Mouse (Mus musculus): ENCODE measurements at regions not wholly inside any gene's neighbourhood (a gene's known extent, or its start where the extent isn't known, plus 50 kb on each side); places are given as distances from the start of the nearest gene placed in this dataset.
A peak's percentile ranks its signal among the peaks of the same experiment; 100 is the strongest.

DNA sequence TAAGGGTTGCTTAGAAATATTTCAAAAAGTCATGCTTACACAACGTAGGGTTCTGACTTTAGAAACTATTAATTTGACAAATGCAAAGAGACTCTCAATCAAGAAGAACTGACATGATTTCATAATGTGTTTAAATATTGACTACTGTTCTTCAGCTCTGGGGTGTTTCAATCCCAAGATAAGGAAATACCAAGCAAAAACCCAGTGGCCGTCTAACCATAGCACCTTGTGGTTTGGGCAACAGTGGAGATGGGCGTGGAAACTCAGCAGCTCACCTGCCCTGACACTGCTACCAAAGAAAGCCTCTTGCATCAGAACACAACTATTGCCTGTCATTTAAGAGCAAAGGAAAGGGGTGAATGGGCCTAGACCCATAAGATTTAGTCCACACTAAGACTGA is 119.9 kb downstream of the Foxa2 start:
- DNase-seq = no peak

DNA sequence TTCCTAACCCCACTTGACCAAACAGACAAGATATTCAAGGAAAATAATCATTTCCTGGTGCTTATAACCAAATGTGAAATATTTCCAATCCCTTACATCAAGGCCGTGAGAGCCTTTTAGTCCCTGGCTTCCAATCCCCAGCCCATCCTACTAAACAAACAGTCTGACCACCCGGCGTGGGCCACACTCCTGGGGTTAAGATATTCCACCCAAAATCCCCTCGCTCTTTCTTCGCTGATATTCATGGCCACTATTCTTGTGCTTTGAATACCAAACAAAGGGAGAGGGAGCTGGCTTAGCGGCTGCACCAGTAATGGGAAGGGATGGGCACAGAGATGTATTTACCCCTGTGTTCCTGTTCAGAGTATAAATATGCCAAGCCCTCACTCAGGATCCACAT is 139.4 kb downstream of the Foxa2 start:
- peak; percentile 20 for DNase-seq

DNA sequence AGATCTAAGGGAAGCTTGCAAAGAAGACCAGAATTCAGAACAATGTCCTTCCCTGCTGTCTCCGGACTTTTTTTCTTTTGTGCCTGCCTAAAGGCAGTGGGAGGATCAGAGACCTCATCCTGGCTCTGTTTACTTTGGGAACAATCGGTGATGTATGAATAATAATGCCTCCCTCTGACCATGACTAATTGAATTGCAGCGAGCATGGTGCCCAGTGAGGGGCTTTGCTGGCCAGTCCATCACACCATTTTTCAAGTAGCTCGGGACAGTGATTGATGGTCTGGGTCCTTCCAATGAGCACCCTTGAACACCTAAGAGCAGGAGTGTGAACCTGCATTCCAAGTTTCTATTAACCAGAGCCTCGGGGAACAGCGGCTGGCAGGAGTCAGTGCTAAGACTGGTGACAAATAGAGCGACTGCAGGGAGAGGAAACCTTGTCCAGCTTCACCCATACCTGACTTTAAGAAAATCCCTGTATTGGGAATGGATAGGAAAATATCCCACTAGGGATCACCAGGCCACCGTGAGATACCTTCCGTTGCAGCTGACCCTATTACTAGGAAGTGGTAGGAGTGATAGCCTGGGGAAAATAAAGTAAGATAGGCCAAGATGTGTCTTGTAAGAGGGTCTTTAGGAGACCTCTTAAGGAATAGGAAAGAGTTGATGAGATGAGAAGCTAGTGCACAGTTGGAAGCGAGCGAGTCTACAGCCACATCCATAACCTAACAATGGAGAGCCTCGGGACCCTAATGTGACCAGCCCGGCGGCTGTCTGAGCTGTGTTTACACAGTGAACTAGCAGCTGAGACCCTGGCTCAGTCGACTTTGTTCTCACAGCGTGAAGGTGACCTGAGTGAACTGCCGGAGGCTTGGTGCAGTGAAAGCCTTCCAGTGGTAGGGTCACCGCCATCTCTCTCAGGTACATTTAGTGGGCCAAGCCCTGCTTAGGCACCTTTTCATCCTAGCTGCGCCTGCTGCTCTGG is 140.7 kb downstream of the Foxa2 start:
- DNase-seq = peak; percentile 56

DNA sequence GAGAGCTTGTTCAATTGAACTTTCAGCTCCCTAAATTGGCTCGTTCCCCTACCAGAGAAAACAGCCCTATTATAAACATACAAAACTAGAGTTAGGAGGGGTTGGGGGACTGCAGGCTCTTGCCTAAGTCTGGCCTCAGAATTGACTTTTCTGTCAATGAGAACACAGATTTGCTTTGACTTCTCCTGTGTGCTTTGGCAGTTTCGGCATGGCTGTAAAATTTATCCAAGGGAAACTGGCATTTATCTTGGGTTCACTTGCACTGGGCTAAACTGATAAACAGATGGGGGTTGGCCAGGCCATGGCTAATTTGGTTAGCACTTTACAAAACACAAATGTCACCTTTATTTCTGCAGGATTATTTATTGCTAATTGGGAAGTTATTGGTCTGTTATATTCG is 141.7 kb downstream of the Foxa2 start:
- peak; percentile 9 for DNase-seq

DNA sequence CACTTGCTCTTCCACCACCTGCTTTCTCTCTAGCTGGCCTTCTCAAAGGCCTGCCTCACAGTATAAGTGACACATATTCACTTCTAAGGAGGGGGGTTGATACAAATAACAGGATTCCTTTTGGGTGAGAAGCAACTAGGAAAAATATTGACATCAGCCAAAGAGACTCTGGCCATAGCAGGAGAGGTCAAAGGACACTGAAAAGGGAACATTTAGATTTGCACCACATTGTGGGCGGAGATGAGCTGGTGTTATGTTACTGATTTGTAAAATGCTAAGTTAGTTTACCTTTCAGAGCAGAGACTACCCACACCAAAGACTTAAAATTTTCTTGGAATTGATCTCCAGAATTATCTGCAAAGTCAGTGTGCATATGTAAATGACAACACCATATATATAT is 147.5 kb downstream of the Foxa2 start:
- DNase-seq = no peak

DNA sequence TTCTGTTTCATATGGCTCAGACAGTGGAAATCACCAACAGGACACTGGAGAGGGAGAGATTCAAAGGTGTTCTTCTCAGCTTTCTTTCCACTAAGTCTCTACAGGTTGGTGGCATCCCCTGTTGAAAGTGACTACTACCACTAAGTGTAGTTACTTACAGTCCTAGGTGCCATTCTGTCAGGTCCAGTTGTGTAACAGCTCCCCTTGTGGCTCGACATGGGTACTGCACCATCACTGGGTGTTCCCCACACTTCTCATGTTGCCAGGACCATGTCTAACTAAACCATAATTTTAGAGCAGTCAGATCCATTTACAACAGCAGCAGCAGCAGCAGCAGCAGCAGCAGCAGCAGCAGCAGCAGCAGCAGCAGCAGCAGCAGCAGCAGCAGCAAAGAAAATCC is 151.1 kb downstream of the Foxa2 start:
- DNase-seq = peak; percentile 62

DNA sequence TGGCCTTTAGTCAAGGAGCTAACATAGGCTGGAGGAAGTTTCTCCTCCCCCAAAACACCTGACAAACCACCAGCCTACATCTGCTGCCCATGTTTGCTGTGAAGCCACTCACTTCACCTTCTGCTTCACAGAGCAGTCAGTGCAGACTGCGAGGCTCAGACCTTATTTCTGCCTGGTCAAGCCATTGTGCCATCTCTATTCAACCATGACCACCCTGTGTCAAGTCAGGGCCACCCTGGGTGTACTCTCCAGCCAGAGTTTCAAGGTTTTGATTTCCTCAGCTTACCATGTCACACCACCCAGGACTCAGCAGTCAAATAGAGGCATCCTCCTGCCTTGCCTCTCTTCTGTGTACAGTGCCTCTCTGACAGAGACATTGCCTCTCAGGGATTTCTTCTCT is 152.6 kb downstream of the Foxa2 start:
- DNase-seq = no peak

DNA sequence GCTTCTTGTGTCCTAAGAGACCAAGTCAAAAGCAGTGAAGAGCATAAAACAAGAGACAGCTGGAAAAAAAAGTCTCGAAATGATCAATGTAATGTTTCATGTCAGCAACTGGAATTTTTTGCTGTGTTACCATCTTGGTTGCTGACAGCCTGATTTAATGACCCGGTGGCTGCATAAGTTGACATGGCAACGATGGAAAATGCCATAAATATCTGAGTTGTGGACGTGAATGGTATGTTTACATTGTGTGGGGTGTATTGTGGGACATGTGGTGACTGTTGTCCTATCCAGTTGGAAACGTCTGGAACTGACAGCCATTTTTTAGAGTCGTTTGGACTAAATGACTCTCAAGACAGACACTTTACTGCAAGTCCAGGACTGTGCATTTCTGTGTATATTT is 160.6 kb downstream of the Foxa2 start:
- DNase-seq = peak; percentile 14

DNA sequence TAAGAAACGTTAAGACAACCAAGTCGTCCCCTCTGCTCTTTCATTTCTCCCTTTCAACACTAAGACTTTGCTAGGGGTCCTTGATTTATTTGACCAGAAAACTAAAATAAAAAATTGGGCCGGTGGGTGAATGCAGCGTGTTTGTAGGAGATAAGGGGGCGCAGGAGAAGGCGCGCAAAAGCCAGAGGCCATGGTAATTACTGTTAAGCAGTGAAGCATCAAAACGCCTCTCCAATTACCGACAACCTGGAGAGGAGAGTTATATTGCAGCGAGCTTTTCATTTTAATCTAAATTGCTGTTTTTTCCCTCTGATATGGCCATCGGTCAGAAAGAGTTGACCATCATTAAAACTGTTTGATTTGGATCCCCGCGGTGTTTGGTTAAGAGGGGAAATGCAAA is 168.9 kb downstream of the Foxa2 start:
- peak; percentile 10 for DNase-seq

DNA sequence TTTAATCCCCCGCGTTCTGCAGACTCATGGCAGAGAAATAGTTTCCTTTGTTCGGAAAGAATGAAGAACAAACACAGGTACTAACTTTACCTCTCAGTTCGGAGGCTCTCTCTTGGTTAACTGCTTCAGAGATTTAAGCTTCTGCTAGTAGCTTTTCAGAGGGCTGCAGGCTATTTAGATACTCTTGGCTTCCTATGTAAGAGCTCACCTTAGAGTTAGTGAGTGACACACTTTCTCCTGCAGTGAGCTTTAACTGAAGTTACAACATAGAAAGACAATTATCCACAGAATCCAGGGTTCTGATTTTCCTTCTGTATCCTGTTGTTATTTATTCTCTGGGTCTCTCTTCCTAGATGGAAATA is 169.2 kb downstream of the Foxa2 start:
- DNase-seq = no peak

DNA sequence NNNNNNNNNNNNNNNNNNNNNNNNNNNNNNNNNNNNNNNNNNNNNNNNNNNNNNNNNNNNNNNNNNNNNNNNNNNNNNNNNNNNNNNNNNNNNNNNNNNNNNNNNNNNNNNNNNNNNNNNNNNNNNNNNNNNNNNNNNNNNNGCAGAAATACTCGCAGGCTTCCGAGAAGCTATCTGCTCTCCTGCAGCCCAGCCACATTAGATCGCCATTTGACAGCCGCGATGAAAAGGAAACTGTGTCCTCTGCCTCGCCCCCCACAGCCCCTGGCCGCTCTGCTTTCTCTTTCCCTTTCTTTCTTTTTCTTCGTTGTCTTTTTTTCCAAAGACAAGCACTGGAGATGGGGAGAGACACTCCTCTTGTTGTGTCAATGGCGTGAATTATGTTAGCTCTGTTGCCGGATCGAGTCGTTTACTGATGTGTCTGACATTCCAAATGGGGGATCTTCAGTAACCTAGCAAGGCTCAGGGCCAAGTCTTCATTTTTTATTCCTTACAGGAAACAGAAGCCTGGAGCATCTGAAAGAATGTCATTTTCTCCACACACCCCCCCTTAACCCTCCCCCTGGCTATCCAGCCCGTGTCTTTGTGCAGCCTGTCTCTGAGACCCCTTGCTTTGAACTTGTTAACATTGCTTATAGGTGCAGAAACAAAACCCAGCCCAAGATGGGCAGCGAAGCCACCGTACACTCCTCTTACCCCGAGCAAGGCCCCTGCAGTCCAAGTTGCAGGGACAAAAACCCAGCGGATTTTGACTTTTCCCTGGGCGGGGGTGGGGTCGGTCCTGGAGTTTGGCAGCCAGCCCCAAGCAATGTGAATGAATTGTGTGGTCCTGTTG is 169.8 kb downstream of the Foxa2 start:
- peak; percentile 54 for DNase-seq

DNA sequence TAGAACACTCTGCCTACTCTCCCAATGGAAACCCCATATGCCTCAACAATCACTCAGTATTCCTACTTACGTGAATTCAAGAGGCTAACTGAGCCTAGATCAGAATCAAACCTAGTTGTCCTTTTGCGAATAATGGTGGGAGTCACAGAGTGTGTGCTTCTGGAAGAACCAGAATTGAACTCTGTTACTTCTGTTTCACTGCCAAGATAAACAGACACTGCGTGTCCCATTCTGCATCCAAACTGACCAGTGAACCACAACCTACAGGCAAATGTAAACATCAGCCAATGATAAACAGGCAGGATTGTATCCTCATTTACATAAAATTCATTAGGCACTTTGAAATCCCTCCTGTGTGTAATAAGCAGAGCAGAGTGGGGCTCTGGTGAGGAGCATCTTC is 173.8 kb downstream of the Foxa2 start:
- DNase-seq = no peak

DNA sequence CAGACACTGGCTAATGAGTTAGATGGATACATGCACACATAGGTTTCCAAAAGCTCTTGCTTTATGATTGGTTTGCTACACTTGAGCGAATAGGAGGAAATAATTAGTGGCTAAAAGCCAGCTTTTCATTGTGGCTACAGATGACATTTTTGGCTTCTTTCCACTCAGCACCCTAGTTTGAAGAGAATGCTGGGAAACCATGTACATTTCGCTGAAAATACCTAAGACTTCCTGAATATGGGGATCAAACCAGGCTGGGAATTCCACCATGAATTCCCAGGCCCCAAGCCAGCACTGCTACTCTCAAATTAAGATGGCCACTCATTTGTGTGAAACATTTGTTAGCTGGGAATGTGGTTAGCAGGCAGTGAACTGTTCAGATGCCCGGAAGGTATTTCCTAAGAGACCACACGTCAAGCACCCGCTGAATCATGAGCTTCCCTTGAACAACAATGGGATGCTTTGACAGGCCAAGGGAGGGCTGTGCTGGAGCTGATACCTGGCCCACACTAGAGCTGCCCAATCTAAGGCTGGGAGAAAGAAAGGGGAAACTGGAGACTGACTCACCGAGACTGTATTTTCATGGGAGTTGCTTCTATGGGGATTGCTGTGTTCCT is 195.5 kb downstream of the Foxa2 start:
- no peak for DNase-seq

DNA sequence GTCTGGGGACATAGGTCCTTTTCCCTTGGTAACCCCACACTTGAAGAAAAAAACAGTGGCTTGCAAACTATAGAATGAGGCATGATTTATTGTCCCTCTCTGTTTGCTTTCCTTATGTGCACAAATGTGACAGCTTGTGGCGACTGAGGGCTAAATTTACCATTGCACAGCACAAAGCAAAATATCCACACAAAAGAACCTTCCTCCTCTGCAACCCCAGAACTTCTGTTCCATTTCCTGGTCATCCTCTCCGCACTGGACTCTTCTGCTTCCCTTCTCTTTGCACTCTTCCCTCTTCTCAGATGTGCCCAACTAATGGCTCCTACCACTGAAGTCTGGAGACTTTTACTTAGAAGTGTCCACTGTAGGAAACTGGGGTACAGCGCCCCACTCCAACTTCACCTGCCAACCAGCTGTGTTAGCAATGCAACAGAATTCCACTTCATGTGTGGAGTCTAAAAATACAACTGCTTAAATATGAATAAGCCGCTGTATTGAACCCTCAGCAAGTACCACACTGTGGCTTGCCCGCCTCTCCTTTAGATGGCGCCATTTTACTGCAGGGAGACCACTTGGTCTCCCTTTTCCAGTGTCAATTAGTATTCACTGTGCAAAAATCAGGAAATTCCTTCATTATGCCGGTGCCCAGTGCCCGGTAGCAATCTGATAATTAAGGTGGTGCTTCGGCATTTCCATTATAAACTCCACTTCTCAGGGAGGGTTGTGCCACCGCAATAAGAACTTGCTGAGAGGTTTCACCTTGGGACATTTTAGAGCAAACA is 199.6 kb downstream of the Foxa2 start:
- peak; percentile 65 for DNase-seq

DNA sequence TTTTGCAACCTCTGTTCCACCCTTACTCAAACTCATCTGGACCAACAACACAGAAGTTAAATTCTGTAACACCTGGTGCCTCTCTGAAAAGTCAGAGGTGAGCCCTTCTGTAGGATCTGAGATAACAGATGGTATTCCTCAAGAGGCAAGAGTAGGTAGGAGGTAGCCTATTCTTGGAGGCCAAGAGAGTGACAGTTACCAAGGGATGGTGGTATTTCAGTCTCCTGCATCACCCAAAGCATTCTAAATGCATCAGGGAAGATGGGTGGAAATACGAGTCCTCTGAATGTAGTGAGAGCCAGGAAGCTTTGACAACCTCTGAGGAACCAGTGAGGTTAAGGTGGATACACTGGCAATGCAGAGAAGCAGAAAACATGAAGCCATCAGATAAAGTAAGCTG is 201.5 kb downstream of the Foxa2 start:
- DNase-seq = no peak

DNA sequence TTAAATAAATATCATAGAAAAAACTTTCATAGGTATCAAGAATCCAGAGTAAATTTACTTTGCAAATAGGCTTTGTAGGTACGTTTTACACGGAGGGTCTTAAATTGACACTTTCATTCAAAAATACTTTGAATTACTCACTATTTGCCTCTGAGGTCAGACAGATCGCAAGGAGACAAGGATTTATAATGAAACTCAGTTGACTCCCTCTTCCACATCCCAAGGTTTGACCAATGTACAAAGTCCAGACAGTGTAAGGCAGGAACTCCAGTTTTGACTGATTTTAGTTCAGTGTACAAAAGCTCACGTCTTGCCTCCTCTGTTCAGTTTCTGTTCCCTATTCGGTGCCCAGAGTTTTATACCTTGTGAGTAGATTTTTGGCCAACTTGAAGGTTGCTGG is 205.8 kb downstream of the Foxa2 start:
- no peak for DNase-seq

DNA sequence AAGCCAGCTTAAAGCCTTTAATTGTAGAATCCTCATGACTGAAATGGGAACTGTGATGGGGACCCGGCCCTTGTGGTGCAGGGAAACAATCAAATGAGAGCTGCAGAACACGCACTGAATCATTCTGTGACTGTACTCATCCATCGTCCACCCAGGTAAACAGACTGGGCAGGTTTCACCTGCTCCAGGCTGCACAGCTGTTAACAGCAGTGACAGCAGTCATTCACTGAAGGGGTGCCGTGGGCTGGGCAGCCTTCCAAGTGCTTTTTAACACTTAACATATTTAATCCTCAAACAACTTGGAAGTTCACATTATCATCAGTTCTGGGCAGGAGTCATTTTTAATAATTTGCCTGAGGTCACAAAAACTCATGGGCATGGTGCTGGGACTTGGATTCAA is 208.2 kb downstream of the Foxa2 start:
- no peak for DNase-seq

DNA sequence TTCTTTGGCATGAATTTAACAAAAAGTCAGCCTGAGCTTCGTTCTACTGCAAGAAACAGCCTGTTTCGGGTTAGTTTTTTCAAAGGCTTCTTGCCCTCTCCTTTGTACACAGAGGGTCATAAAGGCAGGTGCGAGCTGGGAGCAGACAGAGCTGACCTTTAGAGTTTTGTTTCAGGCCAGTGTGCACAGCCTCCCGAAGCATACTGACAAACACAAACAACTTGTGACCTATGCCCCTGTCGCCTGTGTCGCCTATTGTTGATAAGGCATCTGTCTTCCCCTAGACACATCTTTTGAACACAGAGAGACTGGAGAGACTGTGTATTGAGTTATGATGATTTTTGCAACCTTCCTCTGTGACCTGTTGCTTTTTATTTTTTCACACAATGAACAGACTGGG is 216.2 kb downstream of the Foxa2 start:
- DNase-seq = peak; percentile 37

DNA sequence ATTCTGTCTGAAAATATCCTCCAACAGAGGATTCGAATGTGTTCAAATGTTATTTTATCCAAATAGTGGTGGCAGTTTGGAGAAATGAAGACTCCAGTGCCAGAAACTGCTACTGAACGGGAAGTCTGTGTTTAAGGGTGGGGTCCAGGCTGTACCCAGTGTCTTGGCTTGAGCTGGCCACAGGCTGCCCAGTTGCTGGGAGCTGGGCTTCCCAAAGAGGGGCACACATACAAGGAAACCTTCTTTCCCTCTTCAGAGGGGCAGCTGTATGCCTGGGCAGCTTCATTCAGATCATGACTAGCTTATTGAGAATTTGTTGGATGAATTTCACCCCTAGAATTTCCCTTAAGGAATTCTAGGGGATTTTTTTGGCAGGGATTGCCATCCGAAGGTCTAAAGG is 229.8 kb downstream of the Foxa2 start:
- no peak for DNase-seq

DNA sequence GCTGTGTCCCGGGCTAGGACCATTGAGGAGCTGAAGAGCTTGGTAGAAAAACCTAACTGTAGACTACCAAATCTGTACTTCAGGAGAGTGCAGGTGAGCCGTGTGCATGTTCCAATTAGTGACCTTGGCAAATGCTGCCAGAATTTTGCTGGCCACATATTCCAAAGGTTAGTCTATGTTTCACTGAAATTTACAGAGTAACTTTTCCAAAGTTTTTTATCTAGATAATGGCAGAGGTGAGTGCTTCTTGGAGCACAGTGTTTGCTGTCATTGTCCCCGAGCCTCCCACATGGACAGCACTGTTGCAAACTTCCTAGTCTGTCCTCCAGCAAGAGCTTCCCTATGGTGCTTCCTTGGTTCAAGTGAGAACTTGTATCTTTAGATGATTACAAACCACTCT is 232.5 kb downstream of the Foxa2 start:
- DNase-seq = no peak

DNA sequence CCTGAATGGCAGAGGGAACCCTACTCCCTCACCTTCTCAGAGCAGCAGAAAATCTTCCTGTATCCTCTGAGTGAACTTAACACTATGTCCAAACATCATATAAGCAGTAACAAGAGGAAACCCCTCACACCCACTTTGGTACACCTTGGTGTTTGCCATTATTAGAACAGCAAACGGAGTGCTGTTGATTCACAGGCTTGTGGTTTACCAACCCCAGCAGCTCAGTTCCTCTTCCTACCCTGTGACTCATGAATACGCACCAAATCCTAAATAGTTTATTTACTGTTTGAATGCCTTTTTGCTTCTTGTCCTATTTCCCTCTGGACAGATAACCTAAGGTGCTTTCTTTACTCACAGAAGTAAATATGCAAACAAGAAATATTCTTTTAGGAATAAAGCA is 233.3 kb downstream of the Foxa2 start:
- no peak for DNase-seq

DNA sequence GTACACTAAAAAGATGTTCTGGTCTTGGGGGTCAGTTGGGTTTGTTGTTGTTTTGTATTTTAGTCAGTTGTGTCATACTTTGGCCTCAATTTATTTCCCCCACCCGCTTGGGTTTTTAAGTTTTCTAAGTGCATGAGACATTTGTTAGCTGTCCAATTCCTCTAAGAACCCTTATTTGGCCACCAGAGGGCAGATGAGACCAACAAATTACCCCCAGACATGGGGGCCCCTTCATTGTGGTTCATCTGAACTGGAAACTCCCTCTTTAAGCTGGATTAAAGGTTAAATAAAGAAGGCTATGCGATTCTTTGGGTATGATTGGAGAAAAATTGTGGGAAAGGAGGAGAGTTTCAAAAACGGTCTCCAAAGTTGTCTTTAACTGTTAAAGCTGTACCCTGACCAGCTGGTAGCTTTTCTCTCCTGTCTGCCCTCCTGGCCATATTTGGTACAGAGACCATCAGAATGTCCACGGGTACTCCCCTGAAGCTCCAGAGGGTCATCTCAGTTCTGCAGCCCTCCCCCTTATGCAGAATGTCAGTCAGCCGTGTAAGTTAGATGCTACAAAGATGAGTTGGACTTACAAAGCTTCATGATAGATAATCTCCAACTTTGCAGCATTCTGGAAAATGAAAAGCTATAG is 238.6 kb downstream of the Foxa2 start:
- DNase-seq = peak; percentile 71

Measured in embryo, embryonic 11 days (tissue).